Mouse (Mus musculus) cerebellum, adult 2 months (tissue): Measurements from ENCODE around the gene Foxd1.

Source experiments
- CTCF ChIP-seq: fragments of 200-500 bp; IDR thresholded peaks from 2 replicates; pipeline ENCODE4 v1.5.1; 2011; ENCODE audit warnings: low read depth, mild to moderate bottlenecking, control low read depth, low read length, moderate library complexity, borderline replicate concordance; ENCODE audit not compliant: insufficient read depth
- POLR2A ChIP-seq: fragments of 200-500 bp; IDR thresholded peaks from 2 replicates; pipeline ENCODE4 v1.6.1; 2011; ENCODE audit warnings: low read length, control low read depth, borderline replicate concordance; ENCODE audit not compliant: insufficient read depth

GRCm38 (mm10) chr13:98325034-98325433 is 29.0 kb upstream of the Foxd1 start:
- TF ChIP-seq CTCF: no peak
- TF ChIP-seq POLR2A: no peak
